13 mouse cellular contexts compared by ENCODE assay signal in the genomic region with DNA sequence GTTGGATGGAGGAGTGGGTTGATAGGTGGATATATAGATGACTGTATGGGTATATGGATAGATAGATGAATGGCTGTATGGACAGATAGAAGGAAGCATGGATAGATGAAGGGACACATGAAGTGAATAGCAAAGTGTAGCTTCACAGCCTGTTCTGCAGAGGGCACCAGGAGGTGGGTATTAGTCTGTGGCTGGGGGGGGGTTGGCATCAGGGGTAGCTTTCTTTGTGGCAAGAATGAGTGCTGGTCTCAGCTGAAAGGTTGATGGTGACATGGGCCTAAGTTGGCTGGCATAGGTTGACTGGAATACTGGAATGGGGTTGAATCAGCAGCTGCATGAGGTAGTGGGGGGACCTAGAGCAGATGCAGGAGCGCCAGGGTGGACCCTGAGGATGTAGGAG. TPM values are rescaled to one million over a fixed set of nuclear protein-coding genes. Genes with fewer than 3 reads are reported as not detected.
DNase-seq lines count a peak whose midpoint lies in the region; ATAC-seq and TF ChIP-seq lines count a peak whose summit lies in the region.
"Had no signal": no experiment of that assay in that cellular context is flagged by ENCODE, and none has a peak within 500 bp of the region (broad histone marks: within the 10 kb centered on the region; RNA-seq: fewer than 3 reads in every experiment).

No protein-coding gene starts in this region.

- no peaks in the 10 kb centered on the region for H3K27me3 ChIP-seq in cerebellum, adult 2 months (ENCODE audit: control insufficient read depth, insufficient read depth, low read length)
- peaks cover 64% of the 10 kb centered on the region for H3K27me3 ChIP-seq in lung, embryonic 14.5 days (ENCODE audit: insufficient read depth, low read length)
- H3K27me3 ChIP-seq in hindbrain, postnatal 0 days (ENCODE audit: insufficient read depth, low read length), result no peaks in the 10 kb centered on the region
- peaks cover 9% of the 10 kb centered on the region; the same call in 1 of the 2 replicates for H3K27me3 ChIP-seq in neural tube, embryonic 13.5 days

- H3K4me2 ChIP-seq in lung, embryonic 14.5 days, result peak overlapping the region; percentile 61; the same call in 1 of the 2 replicates
- H3K4me2 ChIP-seq in hindbrain, postnatal 0 days (ENCODE audit: low read depth, low read length), result peak overlapping the region; percentile 93
- peak overlapping the region; percentile 87 for H3K4me2 ChIP-seq in neural tube, embryonic 13.5 days

- no peaks in the 10 kb centered on the region for H3K9me3 ChIP-seq in lung, embryonic 14.5 days (ENCODE audit: low read depth, low read length)
- no peaks in the 10 kb centered on the region for H3K9me3 ChIP-seq in hindbrain, postnatal 0 days (ENCODE audit: low read length)
- H3K9me3 ChIP-seq in neural tube, embryonic 13.5 days, result no peaks in the 10 kb centered on the region
- H3K9me3 ChIP-seq: G1E had no signal

- no peak for ATAC-seq in lung, embryonic 14.5 days (ENCODE audit: insufficient read depth)
- no peak; the same call in 1 of the 2 replicates for ATAC-seq in hindbrain, postnatal 0 days
- no peak; the same call in 1 of the 2 replicates for ATAC-seq in neural tube, embryonic 13.5 days (ENCODE audit: low read depth)
- ATAC-seq in activated CD4-positive, CD25-positive, alpha-beta regulatory T cell, adult 4 months, result no peak

- TF ChIP-seq CTCF in cerebellum, adult 2 months (IDR thresholded peaks at IDR 0.05; ENCODE audit: borderline replicate concordance, insufficient read depth, low read depth, low read length), result no peak
- no peak for TF ChIP-seq CTCF in lung, embryonic 14.5 days (IDR thresholded peaks at IDR 0.05; ENCODE audit: low read depth)
- peak; percentile 30; the same call in 1 of the 2 replicates for TF ChIP-seq CTCF in hindbrain, postnatal 0 days (IDR thresholded peaks at IDR 0.05; ENCODE audit: low read depth)

- 17% methylated on average over 1 of the region's 1 CpGs for WGBS in cerebellum, adult 2 months
- 13% methylated on average over 1 of the region's 1 CpGs for WGBS in lung, embryonic 14.5 days
- 17% methylated on average over 1 of the region's 1 CpGs for WGBS in hindbrain, postnatal 0 days
- 0% methylated on average over 1 of the region's 1 CpGs for WGBS in neural tube, embryonic 13.5 days

- TF ChIP-seq POLR2A in cerebellum, adult 2 months (IDR thresholded peaks at IDR 0.05; ENCODE audit: borderline replicate concordance, insufficient read depth, low read length), result no peak

- no peak overlapping the region for H3K9ac ChIP-seq in lung, embryonic 14.5 days
- H3K9ac ChIP-seq in hindbrain, postnatal 0 days (replicated peaks; ENCODE audit: low read length), result peak overlapping the region; percentile 93
- H3K9ac ChIP-seq in neural tube, embryonic 13.5 days, result peak overlapping the region; percentile 100

- no peak for DNase-seq in cerebellum, adult 2 months
- no peak for DNase-seq in cerebellum, adult 18-20 months
- DNase-seq in lung, embryonic 14.5 days, result no peak
- no peak for DNase-seq in lung, postnatal 14 days
- DNase-seq in hindbrain, postnatal 0 days (ENCODE audit: low spot score), result no peak
- DNase-seq in kidney, postnatal 4 days, result no peak
- DNase-seq: adrenal gland, adult 8-10 months; kidney, postnatal 36 days had no signal

- H3K4me3 ChIP-seq in cerebellum, adult 2 months (replicated peaks; ENCODE audit: insufficient read depth, low read depth, low read length), result peak overlapping the region; percentile 84
- H3K4me3 ChIP-seq in lung, embryonic 14.5 days (ENCODE audit: low read depth, low read length), result no peak overlapping the region; the same call in 1 of the 2 replicates
- peak overlapping the region; percentile 71 for H3K4me3 ChIP-seq in hindbrain, postnatal 0 days (ENCODE audit: low read length)
- peak overlapping the region; percentile 82 for H3K4me3 ChIP-seq in neural tube, embryonic 13.5 days

- H3K36me3 ChIP-seq in lung, embryonic 14.5 days (ENCODE audit: insufficient read depth), result no peaks in the 10 kb centered on the region
- peaks cover 5% of the 10 kb centered on the region; the same call in 1 of the 2 replicates for H3K36me3 ChIP-seq in hindbrain, postnatal 0 days (ENCODE audit: insufficient read depth, low read length)
- H3K36me3 ChIP-seq in neural tube, embryonic 13.5 days, result peaks cover 14% of the 10 kb centered on the region
- H3K36me3 ChIP-seq: G1E had no signal

- H3K4me1 ChIP-seq in cerebellum, adult 2 months (ENCODE audit: control insufficient read depth, insufficient read depth, low read length), result peaks cover 57% of the 10 kb centered on the region
- H3K4me1 ChIP-seq in lung, embryonic 14.5 days (ENCODE audit: insufficient read depth), result no peaks in the 10 kb centered on the region
- peaks cover 29% of the 10 kb centered on the region for H3K4me1 ChIP-seq in hindbrain, postnatal 0 days (ENCODE audit: insufficient read depth, low read length)
- peaks cover 57% of the 10 kb centered on the region for H3K4me1 ChIP-seq in neural tube, embryonic 13.5 days (replicated peaks)

- H3K27ac ChIP-seq in cerebellum, adult 2 months (ENCODE audit: insufficient read depth, low read length), result peak overlapping the region; percentile 95
- no peak overlapping the region for H3K27ac ChIP-seq in lung, embryonic 14.5 days (ENCODE audit: low read depth)
- H3K27ac ChIP-seq in hindbrain, postnatal 0 days, result peak overlapping the region; percentile 98
- peak overlapping the region; percentile 97 for H3K27ac ChIP-seq in neural tube, embryonic 13.5 days (replicated peaks)

RNA-seq across cellular contexts. Expression of gene Lrrc4b, which starts 12.4 kb away (rescaled TPM):
- 190 and 214 TPM in 2 replicates for polyA plus RNA-seq in cerebellum, adult 2 months (2012; rRNA removed)
- 1.5 TPM in 2 replicates for polyA plus RNA-seq in lung, embryonic 14.5 days (2014; fragmentation: Nextera tagmentation; extraction: Ambion mirVana)
- 562 and 663 TPM in 2 replicates for total RNA-seq in hindbrain, postnatal 0 days (2014; rRNA removed)
- 19.6 and 22.7 TPM in 2 replicates for polyA plus RNA-seq in hindbrain, postnatal 0 days (2015; fragmentation: Nextera tagmentation; extraction: Ambion mirVana)
- 11.3 and 13.3 TPM in 2 replicates for polyA plus RNA-seq in neural tube, embryonic 13.5 days (2015; fragmentation: Nextera tagmentation; extraction: Ambion mirVana)
- not detected for polyA plus RNA-seq in activated CD4-positive, CD25-positive, alpha-beta regulatory T cell, adult 4 months (2017; shearing (Covaris generic))
- total RNA-seq: liver, adult 2 months; megakaryocyte-erythroid progenitor cell, adult 5-6 weeks had no signal
- polyA plus RNA-seq: G1E; liver, adult 2 months had no signal

RNA-seq across cellular contexts. Expression of gene Aspdh, which starts 24.0 kb away (rescaled TPM):
- 9.3 and 10.2 TPM in 2 replicates for polyA plus RNA-seq in cerebellum, adult 2 months (2012; rRNA removed)
- 0.28 TPM in 1 of 2 replicates, not detected in the other for polyA plus RNA-seq in lung, embryonic 14.5 days (2014; fragmentation: Nextera tagmentation; extraction: Ambion mirVana)
- 10.2 and 15.5 TPM in 2 replicates for total RNA-seq in hindbrain, postnatal 0 days (2014; rRNA removed)
- polyA plus RNA-seq in hindbrain, postnatal 0 days (2015; fragmentation: Nextera tagmentation; extraction: Ambion mirVana), result 3.1 and 3.8 TPM in 2 replicates
- 1.6 and 2.9 TPM in 2 replicates for polyA plus RNA-seq in neural tube, embryonic 13.5 days (2015; fragmentation: Nextera tagmentation; extraction: Ambion mirVana)
- not detected for polyA plus RNA-seq in activated CD4-positive, CD25-positive, alpha-beta regulatory T cell, adult 4 months (2017; shearing (Covaris generic))
- total RNA-seq: G1E; megakaryocyte-erythroid progenitor cell, adult 5-6 weeks had no signal
- polyA plus RNA-seq: G1E had no signal

RNA-seq across cellular contexts. Expression of gene Josd2, which starts 26.6 kb away (rescaled TPM):
- 273 and 294 TPM in 2 replicates for polyA plus RNA-seq in cerebellum, adult 2 months (2012; rRNA removed)
- polyA plus RNA-seq in lung, embryonic 14.5 days (2014; fragmentation: Nextera tagmentation; extraction: Ambion mirVana), result 82.7 and 87.6 TPM in 2 replicates
- total RNA-seq in hindbrain, postnatal 0 days (2014; rRNA removed), result 32.7 and 44.5 TPM in 2 replicates
- 28.3 and 32.7 TPM in 2 replicates for polyA plus RNA-seq in hindbrain, postnatal 0 days (2015; fragmentation: Nextera tagmentation; extraction: Ambion mirVana)
- polyA plus RNA-seq in neural tube, embryonic 13.5 days (2015; fragmentation: Nextera tagmentation; extraction: Ambion mirVana), result 49.9 and 54.3 TPM in 2 replicates
- 10 to 100 TPM; 39.9 to 67.9 TPM for polyA plus RNA-seq in activated CD4-positive, CD25-positive, alpha-beta regulatory T cell, adult 4 months (2017; shearing (Covaris generic))

RNA-seq across cellular contexts. Expression of gene Emc10, which starts 55.1 kb away (rescaled TPM):
- 302 and 309 TPM in 2 replicates for polyA plus RNA-seq in cerebellum, adult 2 months (2012; rRNA removed)
- 122 and 133 TPM in 2 replicates for polyA plus RNA-seq in lung, embryonic 14.5 days (2014; fragmentation: Nextera tagmentation; extraction: Ambion mirVana)
- 311 and 319 TPM in 2 replicates for total RNA-seq in hindbrain, postnatal 0 days (2014; rRNA removed)
- polyA plus RNA-seq in hindbrain, postnatal 0 days (2015; fragmentation: Nextera tagmentation; extraction: Ambion mirVana), result 138 and 152 TPM in 2 replicates
- polyA plus RNA-seq in neural tube, embryonic 13.5 days (2015; fragmentation: Nextera tagmentation; extraction: Ambion mirVana), result 139 TPM in 2 replicates
- polyA plus RNA-seq in activated CD4-positive, CD25-positive, alpha-beta regulatory T cell, adult 4 months (2017; shearing (Covaris generic)), result 10 to 100 TPM; 23.7 to 25.6 TPM

RNA-seq across cellular contexts. Expression of gene Fam71e1, which starts 55.2 kb away (rescaled TPM):
- 32.6 and 34.0 TPM in 2 replicates for polyA plus RNA-seq in cerebellum, adult 2 months (2012; rRNA removed)
- polyA plus RNA-seq in lung, embryonic 14.5 days (2014; fragmentation: Nextera tagmentation; extraction: Ambion mirVana), result 9.1 and 11.3 TPM in 2 replicates
- 19.7 and 19.8 TPM in 2 replicates for total RNA-seq in hindbrain, postnatal 0 days (2014; rRNA removed)
- 26.7 and 31.9 TPM in 2 replicates for polyA plus RNA-seq in hindbrain, postnatal 0 days (2015; fragmentation: Nextera tagmentation; extraction: Ambion mirVana)
- 23.0 and 29.8 TPM in 2 replicates for polyA plus RNA-seq in neural tube, embryonic 13.5 days (2015; fragmentation: Nextera tagmentation; extraction: Ambion mirVana)
- polyA plus RNA-seq in activated CD4-positive, CD25-positive, alpha-beta regulatory T cell, adult 4 months (2017; shearing (Covaris generic)), result 1 to 10 TPM; 3.3 to 4.0 TPM
